Mouse (Mus musculus) kidney, adult 2 months (tissue): ENCODE measurements at regions not wholly inside any gene's neighbourhood (a gene's known extent, or its start where the extent isn't known, plus 50 kb on each side); places are given as distances from the start of the nearest gene placed in this dataset.

ENCODE experiments used
- DNase-seq: peaks from one replicate; pipeline ENCODE4 v3.0.0; 2021
- H3K27ac ChIP-seq: fragments of 200-500 bp; 2 replicates; pipeline ENCODE4 v1.5.1; 2012; ENCODE audit warnings: low read depth, low read length, control low read depth, inconsistent platforms; ENCODE audit not compliant: insufficient read depth
- H3K27me3 ChIP-seq: fragments of 200-500 bp; replicated peaks from 2 replicates; pipeline ENCODE4 v1.6.1; 2012; ENCODE audit warnings: mild to moderate bottlenecking, moderate library complexity, low read length, inconsistent platforms; ENCODE audit not compliant: control insufficient read depth, insufficient read depth
- H3K36me3 ChIP-seq: fragments of 200-500 bp; 2 replicates; pipeline ENCODE4 v1.6.1; 2012; ENCODE audit warnings: mild to moderate bottlenecking, moderate library complexity, low read length, inconsistent platforms; ENCODE audit not compliant: control insufficient read depth, insufficient read depth
- H3K4me1 ChIP-seq: fragments of 200-500 bp; 2 replicates; pipeline ENCODE4 v1.6.1; 2011; ENCODE audit warnings: low read length; ENCODE audit not compliant: control insufficient read depth, insufficient read depth
- H3K4me3 ChIP-seq: fragments of 200-500 bp; 2 replicates; pipeline ENCODE4 v1.5.1; 2011; ENCODE audit warnings: mild to moderate bottlenecking, low read depth, low read length, control low read depth; ENCODE audit not compliant: insufficient read depth
- CTCF ChIP-seq: fragments of 200-500 bp; conservative IDR thresholded peaks from 2 replicates; pipeline ENCODE4 v1.5.1; 2011; ENCODE audit warnings: low read depth, mild to moderate bottlenecking, control low read depth, low read length, moderate library complexity, mixed read lengths; ENCODE audit not compliant: insufficient read depth, insufficient read length
- POLR2A ChIP-seq: fragments of 200-500 bp; IDR thresholded peaks from one replicate; pipeline ENCODE4 v1.6.1; 2011; ENCODE audit warnings: low read depth, low read length, control low read depth
- WGBS: fragments of 180-500 bp; shearing (Covaris S2); methylation state at CpG from one replicate; pipeline ENCODE4 v1.1.7; 2018; 5-methylcytosine and 5-hydroxymethylcytosine counted together

DNA sequence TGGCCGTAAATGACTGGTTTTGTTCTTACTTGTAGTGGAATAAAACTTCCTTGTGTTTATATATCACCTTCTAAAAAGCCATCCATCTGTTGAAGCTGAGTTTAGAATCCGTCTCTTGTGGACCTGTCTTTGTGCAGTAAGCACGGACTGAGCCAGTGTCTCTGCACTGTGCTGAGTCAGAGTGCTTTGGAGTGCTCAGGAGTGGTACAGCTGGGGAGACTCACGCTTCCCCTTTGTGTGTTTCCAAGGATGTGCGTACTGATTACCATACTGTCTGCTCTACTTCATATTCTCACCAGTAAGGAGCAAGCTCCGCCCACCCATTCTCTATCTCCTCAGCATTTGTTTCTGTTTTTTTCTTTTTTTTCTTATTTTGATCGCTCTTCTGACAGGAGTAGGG, 175.9 kb upstream of the Nr5a2 start:
- Histone ChIP-seq H3K4me3 (no peak overlapping the region), H3K4me1 (no peaks in the 10 kb centered on the region)
- 84% methylated on average over 7 of the region's 7 CpGs for WGBS

DNA sequence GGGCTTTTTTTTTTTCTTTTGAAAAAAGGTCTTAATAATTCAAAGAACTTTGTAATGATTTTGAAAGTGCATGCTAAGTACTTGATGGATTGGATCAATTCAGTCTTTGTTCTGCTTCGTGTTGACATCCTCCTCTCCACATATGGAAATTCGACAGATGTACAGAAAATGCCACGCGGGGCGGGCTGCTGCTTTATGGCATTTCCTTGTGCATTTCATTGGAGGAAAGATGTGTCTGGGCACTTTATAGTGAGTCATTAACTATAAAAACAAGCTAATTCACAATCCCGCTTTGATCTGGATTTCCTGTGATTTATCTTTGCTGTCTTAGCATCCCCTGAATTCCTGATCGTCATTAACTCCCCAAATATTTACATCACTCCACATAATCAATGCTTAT, 173.5 kb upstream of the Nr5a2 start:
- 26% methylated on average over 7 of the region's 7 CpGs for WGBS
- TF ChIP-seq POLR2A (no peak), CTCF (no peak)

More for the DNA sequence above, 175.9 kb upstream of the Nr5a2 start:
- TF ChIP-seq CTCF = no peak
- no peak for TF ChIP-seq POLR2A
- no peaks in the 10 kb centered on the region for H3K36me3 ChIP-seq
- no peak overlapping the region for H3K27ac ChIP-seq
- no peak for DNase-seq
- no peaks in the 10 kb centered on the region for H3K27me3 ChIP-seq

DNA sequence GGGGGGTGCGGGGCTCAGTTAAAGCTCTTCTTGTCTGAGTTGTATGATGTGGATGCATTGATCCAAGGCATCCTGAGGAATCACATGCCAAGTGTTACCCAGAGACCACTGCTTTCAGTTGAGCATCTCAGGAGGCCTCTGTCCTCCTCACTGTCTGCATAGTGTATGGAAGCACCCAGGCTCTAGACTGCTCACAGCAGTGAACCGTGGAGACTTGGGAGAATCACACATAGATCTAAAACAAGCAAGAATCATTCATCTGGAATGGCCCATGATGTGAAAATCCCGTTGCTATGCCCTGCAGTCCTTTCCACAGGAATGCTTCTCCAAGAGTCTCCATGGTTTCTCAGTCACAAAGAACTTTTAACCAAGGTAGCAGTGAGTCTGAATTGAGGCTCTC, 170.0 kb upstream of the Nr5a2 start:
- DNase-seq = no peak
- H3K4me3 ChIP-seq = no peak overlapping the region
- no peaks in the 10 kb centered on the region for H3K36me3 ChIP-seq
- H3K27me3 ChIP-seq = no peaks in the 10 kb centered on the region
- H3K4me1 ChIP-seq = no peaks in the 10 kb centered on the region
- no peak overlapping the region for H3K27ac ChIP-seq
- 63% methylated on average over 3 of the region's 3 CpGs for WGBS
- no peak for TF ChIP-seq CTCF
- TF ChIP-seq POLR2A = no peak

More for the DNA sequence above, 173.5 kb upstream of the Nr5a2 start:
- H3K27ac ChIP-seq = no peak overlapping the region
- DNase-seq = no peak
- H3K36me3 ChIP-seq = no peaks in the 10 kb centered on the region
- no peak overlapping the region for H3K4me3 ChIP-seq
- H3K27me3 ChIP-seq = no peaks in the 10 kb centered on the region
- no peaks in the 10 kb centered on the region for H3K4me1 ChIP-seq

DNA sequence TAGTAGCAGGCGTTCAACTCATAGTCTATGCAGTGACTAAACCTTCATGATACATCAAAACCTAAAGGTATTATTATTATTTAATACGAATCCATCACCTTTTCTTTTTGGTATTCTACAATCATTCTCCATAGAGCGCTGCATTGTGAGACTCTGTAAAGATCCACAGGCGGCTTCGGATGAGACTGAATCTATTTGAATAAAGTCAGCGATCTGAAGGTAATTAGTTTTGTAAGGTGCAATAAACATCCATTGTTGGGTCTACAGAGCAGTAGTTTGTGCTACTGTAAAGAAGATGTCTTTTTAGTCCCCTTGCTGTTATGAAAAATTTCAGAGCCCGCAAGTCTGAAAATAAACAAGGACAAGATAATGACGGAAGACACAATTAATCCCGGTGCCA, 168.9 kb upstream of the Nr5a2 start:
- WGBS = 91% methylated on average over 9 of the region's 9 CpGs
- no peaks in the 10 kb centered on the region; the same call in 1 of the 2 replicates for H3K27me3 ChIP-seq
- TF ChIP-seq CTCF = no peak
- no peak for TF ChIP-seq POLR2A
- no peaks in the 10 kb centered on the region for H3K4me1 ChIP-seq
- no peaks in the 10 kb centered on the region for H3K36me3 ChIP-seq
- no peak overlapping the region for H3K4me3 ChIP-seq
- no peak for DNase-seq
- H3K27ac ChIP-seq = no peak overlapping the region

DNA sequence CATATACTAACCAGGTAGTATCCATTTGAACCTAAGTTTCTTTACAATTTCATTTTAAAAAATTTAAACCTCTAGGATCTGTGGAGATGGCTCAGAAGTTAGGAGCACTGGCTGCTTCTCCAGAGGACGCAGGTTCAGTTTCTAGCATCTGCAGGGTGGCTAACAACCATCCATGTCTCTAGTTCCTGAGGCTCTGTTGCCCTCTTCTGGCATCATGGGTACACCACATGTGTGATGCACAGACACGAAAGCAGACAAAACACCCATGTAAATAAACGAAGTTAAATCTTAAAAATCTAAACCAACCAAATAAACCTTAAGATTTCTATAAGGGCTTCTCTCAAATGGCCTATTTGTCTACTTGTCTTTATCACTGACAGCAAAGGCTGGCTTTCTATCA, 157.6 kb upstream of the Nr5a2 start:
- Histone ChIP-seq H3K27ac (no peak overlapping the region), H3K4me3 (no peak overlapping the region), H3K27me3 (no peaks in the 10 kb centered on the region), H3K36me3 (no peaks in the 10 kb centered on the region), H3K4me1 (no peaks in the 10 kb centered on the region)
- DNase-seq = no peak
- WGBS = 84% methylated on average over 3 of the region's 3 CpGs
- TF ChIP-seq CTCF = peak; percentile 64
- no peak for TF ChIP-seq POLR2A

DNA sequence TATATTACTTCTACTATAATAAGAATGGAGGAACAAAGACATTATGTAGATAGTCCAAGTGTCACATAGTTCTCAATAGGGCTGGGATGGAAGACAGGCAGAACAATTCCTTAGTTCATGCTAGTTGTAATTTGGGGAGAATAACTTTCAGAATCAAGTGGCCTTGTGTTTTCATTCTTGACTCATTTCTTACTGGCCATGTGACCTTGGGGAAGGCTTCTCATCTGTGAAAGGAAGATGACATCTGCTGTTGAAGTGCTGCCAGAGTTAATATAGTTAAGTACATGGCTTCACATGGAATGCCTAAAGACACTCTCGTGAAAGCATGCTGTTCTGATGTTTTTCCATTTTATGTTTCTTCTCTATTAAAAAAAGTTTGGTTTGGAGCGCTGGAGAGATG, 146.2 kb upstream of the Nr5a2 start:
- WGBS = 69% methylated on average over 2 of the region's 2 CpGs
- DNase-seq = no peak
- H3K4me1 ChIP-seq = no peaks in the 10 kb centered on the region
- TF ChIP-seq POLR2A (no peak), CTCF (no peak)
- H3K27me3 ChIP-seq = no peaks in the 10 kb centered on the region
- no peak overlapping the region for H3K27ac ChIP-seq
- no peaks in the 10 kb centered on the region for H3K36me3 ChIP-seq
- H3K4me3 ChIP-seq = no peak overlapping the region

DNA sequence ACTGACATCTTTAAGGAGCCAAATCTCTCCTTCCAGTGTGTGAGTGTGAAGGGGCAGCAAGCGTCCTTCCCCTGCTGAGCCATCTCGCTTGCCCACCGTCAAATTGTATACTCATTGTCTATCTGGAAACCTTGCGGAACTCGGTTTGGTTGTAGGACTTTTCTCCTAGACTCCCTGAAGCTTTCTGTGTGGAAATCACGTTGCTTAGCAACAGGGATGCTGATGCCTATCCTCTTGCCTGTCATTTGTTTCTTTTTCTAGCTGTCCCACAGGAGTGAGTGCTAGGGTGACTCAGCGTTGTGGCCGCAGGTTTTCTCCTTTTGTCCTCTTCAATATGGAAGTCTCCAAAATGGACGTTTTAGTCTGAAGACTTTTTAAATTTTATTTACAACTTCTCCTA, 131.5 kb upstream of the Nr5a2 start:
- no peaks in the 10 kb centered on the region for H3K36me3 ChIP-seq
- H3K27me3 ChIP-seq = no peaks in the 10 kb centered on the region
- H3K4me3 ChIP-seq = no peak overlapping the region
- DNase-seq = no peak
- no peaks in the 10 kb centered on the region for H3K4me1 ChIP-seq
- 44% methylated on average over 9 of the region's 9 CpGs for WGBS
- no peak overlapping the region for H3K27ac ChIP-seq
- no peak for TF ChIP-seq POLR2A
- TF ChIP-seq CTCF = no peak

DNA sequence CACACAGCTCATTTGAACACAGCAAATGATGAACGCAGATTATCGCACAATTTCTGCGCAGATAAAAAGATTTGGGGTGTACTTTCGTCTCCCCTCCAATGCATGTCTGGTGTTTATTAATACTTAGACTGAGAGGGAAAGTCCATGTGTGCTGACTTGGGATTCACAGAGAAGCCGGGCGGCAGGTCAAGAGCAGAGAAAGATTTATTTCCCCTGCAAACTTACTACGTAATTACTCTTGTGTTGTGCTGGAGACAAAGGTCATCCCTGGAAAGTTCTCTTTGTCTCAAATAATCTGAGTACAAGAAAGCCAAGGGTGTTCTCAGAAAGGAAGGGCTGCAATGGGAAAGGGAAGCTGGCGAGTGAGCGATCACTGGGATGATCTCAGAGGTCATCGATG, 127.9 kb upstream of the Nr5a2 start:
- Histone ChIP-seq H3K27me3 (no peaks in the 10 kb centered on the region), H3K4me1 (no peaks in the 10 kb centered on the region), H3K27ac (no peak overlapping the region), H3K36me3 (no peaks in the 10 kb centered on the region), H3K4me3 (no peak overlapping the region)
- TF ChIP-seq POLR2A = no peak
- no peak for TF ChIP-seq CTCF
- 43% methylated on average over 10 of the region's 10 CpGs for WGBS
- DNase-seq = peak; percentile 12
